Mouse (Mus musculus) neural tube, embryonic 13.5 days (tissue): ENCODE measurements at regions not wholly inside any gene's neighbourhood (a gene's known extent, or its start where the extent isn't known, plus 50 kb on each side); places are given as distances from the start of the nearest gene placed in this dataset.

Experiments used
- ATAC-seq: fragments of 200-750 bp; cut with Nextera tagmentation; 2 replicates; pipeline ENCODE4 v1.8.0; 2017; ENCODE audit warnings: low read depth, mild to moderate bottlenecking, moderate TSS enrichment, moderate library complexity
- H3K27ac ChIP-seq: fragments of 300-500 bp; sonication (generic); replicated peaks from 2 replicates; pipeline ENCODE4 v1.5.1; 2015; ENCODE audit warnings: moderate library complexity, mild to moderate bottlenecking, inconsistent platforms
- H3K27me3 ChIP-seq: fragments of 300-500 bp; sonication (generic); 2 replicates; pipeline ENCODE4 v1.6.1; 2015; ENCODE audit warnings: mild to moderate bottlenecking, inconsistent platforms
- H3K36me3 ChIP-seq: fragments of 300-500 bp; sonication (generic); 2 replicates; pipeline ENCODE4 v1.6.1; 2015; ENCODE audit warnings: mild to moderate bottlenecking, inconsistent platforms
- H3K4me1 ChIP-seq: fragments of 300-500 bp; sonication (generic); replicated peaks from 2 replicates; pipeline ENCODE4 v1.6.1; 2015; ENCODE audit warnings: inconsistent platforms
- H3K4me2 ChIP-seq: fragments of 300-500 bp; sonication (generic); 2 replicates; pipeline ENCODE4 v1.6.1; 2015; ENCODE audit warnings: inconsistent platforms, mild to moderate bottlenecking, moderate library complexity
- H3K4me3 ChIP-seq: fragments of 300-500 bp; sonication (generic); 2 replicates; pipeline ENCODE4 v1.5.1; 2015; ENCODE audit warnings: mild to moderate bottlenecking, inconsistent platforms
- H3K9ac ChIP-seq: fragments of 300-500 bp; sonication (generic); 2 replicates; pipeline ENCODE4 v1.6.1; 2015; ENCODE audit warnings: moderate library complexity, mild to moderate bottlenecking, inconsistent platforms
- H3K9me3 ChIP-seq: fragments of 300-500 bp; sonication (generic); 2 replicates; pipeline ENCODE4 v1.6.1; 2016; ENCODE audit warnings: inconsistent platforms
- WGBS: fragments of 180-500 bp; shearing (Covaris S2); methylation state at CpG from one replicate; pipeline ENCODE4 v1.1.7; 2015; 5-methylcytosine and 5-hydroxymethylcytosine counted together

DNA sequence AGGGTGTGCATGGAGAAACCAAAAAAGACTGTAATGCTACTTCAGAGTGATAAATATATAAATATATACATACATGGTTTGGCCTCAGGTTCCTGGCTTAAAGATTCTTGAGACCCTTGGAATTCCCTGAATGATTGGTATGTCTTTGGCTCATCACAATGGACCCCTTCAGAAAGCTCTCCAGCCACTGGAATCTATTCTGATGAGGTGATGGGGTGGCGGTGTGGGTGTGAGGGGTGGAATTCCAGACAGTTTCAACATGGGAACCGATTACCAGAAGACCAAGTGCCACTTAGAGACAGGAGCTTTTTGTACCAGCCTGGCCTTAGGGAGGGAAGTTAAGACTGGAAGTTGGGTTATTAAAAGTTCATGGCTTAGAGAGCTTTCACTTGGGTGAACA, 190.1 kb downstream of the Galc start:
- H3K4me2 ChIP-seq: no peak overlapping the region
- no peaks in the 10 kb centered on the region for H3K27me3 ChIP-seq
- 61% methylated on average over 2 of the region's 2 CpGs for WGBS
- H3K9ac ChIP-seq: no peak overlapping the region
- H3K4me3 ChIP-seq: no peak overlapping the region
- H3K27ac ChIP-seq: no peak overlapping the region
- no peaks in the 10 kb centered on the region for H3K9me3 ChIP-seq
- H3K4me1 ChIP-seq: no peaks in the 10 kb centered on the region
- ATAC-seq: no peak
- no peaks in the 10 kb centered on the region for H3K36me3 ChIP-seq

DNA sequence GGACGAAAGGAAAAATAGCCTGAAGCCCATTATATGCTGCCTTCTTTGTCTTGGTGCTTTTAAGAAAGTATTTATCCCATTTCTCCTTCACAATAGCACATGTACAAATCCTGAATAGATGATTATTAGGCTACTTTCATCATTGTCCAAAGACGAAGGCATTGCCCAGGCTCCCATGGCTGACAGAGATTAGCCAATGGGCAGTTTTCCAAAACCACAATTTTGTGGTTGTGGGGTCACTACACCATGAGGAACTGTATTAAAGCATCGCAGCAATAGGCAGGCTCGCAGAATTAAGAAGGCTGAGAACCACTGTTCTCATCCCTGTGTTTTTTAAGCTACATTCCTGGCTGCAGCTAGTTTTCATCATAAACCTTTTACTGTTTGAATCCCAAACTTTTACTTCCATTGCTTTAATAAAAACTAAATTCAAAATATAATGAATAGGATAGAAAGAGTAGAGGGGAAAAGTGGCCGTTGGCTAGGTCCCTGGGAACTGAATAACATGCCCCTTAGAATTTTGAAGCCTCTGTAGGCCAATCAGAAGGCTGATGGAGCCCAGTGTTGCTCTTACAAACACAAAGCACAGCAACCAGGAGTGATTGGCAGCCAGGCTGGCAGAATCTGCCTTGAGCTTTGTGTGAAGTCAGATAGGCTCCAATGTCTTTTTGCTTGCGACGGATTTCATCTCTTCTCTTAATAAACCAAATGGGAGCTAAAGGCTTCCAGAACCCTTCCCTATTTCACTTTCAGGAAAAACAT, 199.7 kb downstream of the Galc start:
- no peaks in the 10 kb centered on the region for H3K4me1 ChIP-seq
- H3K9me3 ChIP-seq: no peaks in the 10 kb centered on the region
- H3K36me3 ChIP-seq: no peaks in the 10 kb centered on the region
- H3K27ac ChIP-seq: no peak overlapping the region
- ATAC-seq: no peak
- H3K27me3 ChIP-seq: no peaks in the 10 kb centered on the region
- no peak overlapping the region for H3K4me2 ChIP-seq
- 82% methylated on average over 7 of the region's 7 CpGs for WGBS
- H3K9ac ChIP-seq: no peak overlapping the region
- H3K4me3 ChIP-seq: no peak overlapping the region

DNA sequence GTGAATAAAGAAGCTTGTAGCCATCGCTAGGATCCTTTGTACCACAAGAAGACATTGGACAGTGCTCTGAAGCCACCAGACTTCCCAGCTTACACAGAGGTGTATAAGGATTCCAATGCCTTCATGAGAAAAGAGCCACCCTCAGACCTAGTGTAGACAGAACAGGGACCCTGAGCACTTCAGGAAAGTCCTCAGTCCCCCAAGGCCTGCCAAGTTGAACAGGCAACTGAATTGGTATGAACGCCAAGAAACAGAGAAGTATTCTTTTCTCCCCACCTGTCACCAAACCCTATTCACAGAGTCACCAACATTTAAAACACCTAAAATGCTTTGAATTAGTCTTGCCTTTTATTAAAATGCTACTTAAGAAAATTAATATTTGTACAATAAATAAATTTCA, 200.3 kb downstream of the Galc start:
- ATAC-seq: no peak
- WGBS: 96% methylated on average over 2 of the region's 2 CpGs

DNA sequence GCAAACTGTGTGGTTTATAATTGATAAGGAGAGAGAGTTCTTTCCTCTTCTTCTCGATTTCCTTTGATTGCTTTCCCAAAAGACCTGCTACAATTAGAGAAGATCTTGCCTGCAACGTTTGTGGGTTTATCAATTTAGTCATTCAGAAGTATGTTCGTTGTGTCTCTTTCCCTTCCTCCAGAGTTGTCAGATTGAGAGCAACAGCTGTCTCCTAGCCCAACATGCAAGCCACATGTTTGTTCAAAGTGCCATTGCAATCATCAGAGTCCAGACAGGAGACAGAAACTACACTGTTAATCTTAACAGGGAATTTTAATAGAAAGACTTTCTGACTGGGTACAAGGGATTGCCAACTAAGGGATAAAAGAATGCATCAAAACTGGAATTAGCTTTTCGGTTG, 208.3 kb downstream of the Galc start:
- no peaks in the 10 kb centered on the region for H3K27me3 ChIP-seq
- no peak overlapping the region for H3K4me3 ChIP-seq
- no peak overlapping the region for H3K9ac ChIP-seq
- peaks cover 18% of the 10 kb centered on the region for H3K4me1 ChIP-seq
- H3K36me3 ChIP-seq: no peaks in the 10 kb centered on the region
- WGBS: 71% methylated on average over 4 of the region's 4 CpGs
- H3K4me2 ChIP-seq: no peak overlapping the region
- ATAC-seq: no peak
- H3K27ac ChIP-seq: no peak overlapping the region
- no peaks in the 10 kb centered on the region for H3K9me3 ChIP-seq

More for the DNA sequence above, 200.3 kb downstream of the Galc start:
- Histone ChIP-seq H3K9ac (no peak overlapping the region), H3K9me3 (no peaks in the 10 kb centered on the region), H3K4me3 (no peak overlapping the region), H3K36me3 (no peaks in the 10 kb centered on the region), H3K4me1 (no peaks in the 10 kb centered on the region), H3K4me2 (no peak overlapping the region), H3K27ac (no peak overlapping the region), H3K27me3 (no peaks in the 10 kb centered on the region)

DNA sequence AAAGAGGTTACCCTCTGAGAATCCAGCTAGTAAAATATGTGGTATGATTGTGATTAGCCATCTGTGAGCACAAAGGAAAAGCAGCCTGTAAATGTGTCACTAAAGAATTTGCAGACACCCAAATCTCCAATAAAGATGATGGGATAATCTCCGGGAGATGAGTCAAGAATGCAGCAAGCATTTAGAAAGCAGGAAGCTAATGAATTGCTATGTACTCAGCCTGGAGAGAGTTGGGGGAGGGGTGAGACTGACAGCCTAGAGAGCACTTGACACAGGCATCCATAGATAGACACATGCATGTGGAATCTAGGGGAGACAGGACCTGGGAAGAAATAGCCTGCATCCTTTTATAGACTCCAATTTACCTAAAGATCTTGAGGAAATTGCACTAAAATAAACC, 208.8 kb downstream of the Galc start:
- H3K9ac ChIP-seq: no peak overlapping the region
- no peaks in the 10 kb centered on the region for H3K27me3 ChIP-seq
- H3K36me3 ChIP-seq: no peaks in the 10 kb centered on the region
- H3K4me1 ChIP-seq: peaks cover 18% of the 10 kb centered on the region
- no peaks in the 10 kb centered on the region for H3K9me3 ChIP-seq
- no peak overlapping the region for H3K4me2 ChIP-seq
- WGBS: 10% methylated on average over 1 of the region's 1 CpGs
- no peak overlapping the region for H3K4me3 ChIP-seq
- no peak for ATAC-seq
- H3K27ac ChIP-seq: no peak overlapping the region

DNA sequence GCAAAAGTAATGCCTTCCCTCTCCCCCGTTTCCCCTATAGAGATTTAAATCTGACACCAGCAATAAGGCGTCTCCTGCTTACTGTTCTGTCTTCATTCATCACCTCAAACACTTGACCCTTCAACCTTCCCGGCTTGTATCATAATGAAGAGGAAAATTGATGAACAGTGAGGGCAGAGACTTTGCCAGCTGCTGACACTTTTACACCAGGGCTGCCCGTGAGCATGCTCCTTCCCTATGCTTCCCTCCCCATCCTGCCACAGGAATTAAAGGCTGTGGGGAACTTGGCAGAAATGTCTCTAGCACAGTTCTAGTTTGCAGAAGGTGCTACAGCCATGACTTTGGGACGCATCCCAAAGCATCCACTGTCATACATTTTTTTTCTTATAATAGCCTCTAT, 209.2 kb downstream of the Galc start:
- Histone ChIP-seq H3K36me3 (no peaks in the 10 kb centered on the region), H3K27ac (no peak overlapping the region), H3K9ac (no peak overlapping the region), H3K9me3 (no peaks in the 10 kb centered on the region), H3K27me3 (no peaks in the 10 kb centered on the region), H3K4me3 (no peak overlapping the region), H3K4me2 (no peak overlapping the region), H3K4me1 (peaks cover 18% of the 10 kb centered on the region)
- ATAC-seq: peak; percentile 72; the same call in 1 of the 2 replicates
- 14% methylated on average over 5 of the region's 5 CpGs for WGBS

DNA sequence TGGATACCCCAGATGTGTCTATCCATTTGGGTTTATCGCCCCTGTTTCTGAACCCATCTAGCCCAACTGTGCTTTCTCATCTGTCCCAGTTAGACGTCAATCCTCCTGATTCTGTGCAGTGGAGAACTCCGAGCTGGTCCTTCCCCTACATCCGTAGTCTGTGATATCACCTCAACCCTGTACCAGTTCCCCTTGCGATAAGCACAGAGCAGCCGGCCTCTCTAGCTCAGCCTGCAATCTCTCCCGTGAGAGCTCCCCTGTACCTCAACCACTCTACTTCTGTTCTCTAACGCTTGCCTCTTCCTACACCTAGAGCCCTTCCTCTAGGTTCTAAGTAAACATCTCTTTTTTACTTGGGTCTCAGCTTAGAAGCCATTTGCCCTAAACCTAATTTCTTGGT, 211.5 kb downstream of the Galc start:
- 83% methylated on average over 8 of the region's 8 CpGs for WGBS
- no peaks in the 10 kb centered on the region for H3K27me3 ChIP-seq
- H3K4me2 ChIP-seq: no peak overlapping the region
- ATAC-seq: no peak
- H3K4me3 ChIP-seq: no peak overlapping the region
- no peak overlapping the region for H3K9ac ChIP-seq
- peaks cover 18% of the 10 kb centered on the region for H3K4me1 ChIP-seq
- no peaks in the 10 kb centered on the region for H3K36me3 ChIP-seq
- H3K9me3 ChIP-seq: no peaks in the 10 kb centered on the region
- H3K27ac ChIP-seq: no peak overlapping the region

DNA sequence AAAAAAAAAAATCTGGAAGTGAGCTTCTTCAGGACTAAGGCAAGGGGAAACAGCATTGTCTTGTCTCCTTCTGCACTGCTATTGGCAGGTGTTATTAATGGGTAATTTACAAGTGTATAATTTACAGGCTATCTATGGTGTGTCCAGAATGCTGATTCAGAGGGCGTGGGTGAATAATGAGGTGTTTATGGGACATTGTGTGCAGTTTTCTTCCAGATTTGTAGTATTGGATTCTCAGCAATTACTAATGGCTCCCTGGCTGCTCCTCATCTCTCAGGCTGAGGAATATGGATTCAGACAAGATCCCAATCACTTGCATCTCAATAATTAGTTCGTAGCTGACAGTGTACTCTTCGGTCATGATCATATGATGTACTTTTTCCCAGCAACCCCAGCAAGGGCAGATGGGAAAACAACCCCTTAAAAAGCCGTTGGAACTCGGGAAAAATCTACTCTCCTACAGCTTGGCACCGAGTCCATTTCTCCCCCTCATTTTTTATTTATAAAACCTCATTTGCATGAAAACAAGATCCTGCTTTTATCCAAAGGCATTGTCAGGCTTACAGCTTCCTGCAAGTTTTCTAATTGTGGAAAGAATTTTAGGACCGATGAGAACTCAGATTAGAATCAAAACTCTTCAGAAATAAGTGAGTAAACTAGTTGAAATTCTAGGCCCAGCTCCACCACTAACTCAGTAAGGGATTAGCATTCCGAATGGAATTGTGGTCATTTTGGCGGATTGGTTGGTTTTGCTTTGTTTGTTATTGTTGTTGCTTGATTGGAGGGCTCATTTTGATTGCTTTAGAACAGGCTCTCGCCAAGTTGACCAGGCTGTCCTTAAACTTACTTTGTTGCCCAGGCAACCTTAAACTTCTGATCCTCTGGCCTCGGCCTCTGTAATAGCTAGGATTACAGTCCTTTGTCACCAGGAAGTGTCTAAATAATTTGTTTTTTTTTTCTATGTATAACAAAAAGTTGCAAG, 212.5 kb downstream of the Galc start:
- no peaks in the 10 kb centered on the region for H3K27me3 ChIP-seq
- H3K9ac ChIP-seq: no peak overlapping the region
- no peak overlapping the region for H3K4me3 ChIP-seq
- ATAC-seq: no peak
- no peak overlapping the region for H3K4me2 ChIP-seq
- H3K27ac ChIP-seq: no peak overlapping the region; the same call in 1 of the 2 replicates
- H3K4me1 ChIP-seq: peaks cover 18% of the 10 kb centered on the region
- 47% methylated on average over 11 of the region's 11 CpGs for WGBS
- no peaks in the 10 kb centered on the region for H3K36me3 ChIP-seq
- H3K9me3 ChIP-seq: no peaks in the 10 kb centered on the region

DNA sequence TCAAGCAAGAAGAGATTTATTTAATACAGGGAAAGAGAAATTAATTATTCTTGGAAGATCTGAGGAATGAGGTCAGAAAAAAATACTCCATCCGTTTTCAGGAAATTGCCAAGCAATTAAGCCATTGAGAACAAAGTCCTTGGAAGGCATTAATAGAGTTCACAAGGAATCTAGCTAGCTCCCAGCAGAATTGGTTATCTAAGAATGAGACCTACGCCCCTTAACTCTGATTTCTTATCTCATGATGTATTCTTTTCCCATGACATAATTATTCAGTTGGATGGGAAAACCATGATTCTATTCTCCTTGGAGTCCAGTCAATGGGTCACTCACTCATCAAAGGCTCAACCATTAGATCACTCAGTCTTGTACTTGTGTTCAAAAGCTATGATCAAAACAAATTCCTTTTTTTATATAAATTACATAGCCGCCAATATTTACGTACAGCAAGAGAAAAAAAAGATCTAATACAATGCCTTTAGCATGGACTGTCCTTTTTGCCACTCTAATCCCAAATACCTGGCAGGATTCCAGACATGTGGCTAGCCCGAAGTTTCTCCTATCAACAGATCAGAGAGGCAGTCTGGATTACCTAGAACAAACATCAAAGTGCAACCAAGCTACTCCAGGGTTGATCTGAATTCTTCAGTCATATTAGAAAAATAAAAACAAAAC, 213.3 kb downstream of the Galc start:
- Histone ChIP-seq H3K4me1 (peaks cover 18% of the 10 kb centered on the region), H3K27me3 (no peaks in the 10 kb centered on the region), H3K36me3 (no peaks in the 10 kb centered on the region), H3K9me3 (no peaks in the 10 kb centered on the region), H3K4me3 (no peak overlapping the region), H3K4me2 (no peak overlapping the region), H3K27ac (no peak overlapping the region), H3K9ac (no peak overlapping the region)
- WGBS: 80% methylated on average over 5 of the region's 5 CpGs
- ATAC-seq: no peak

DNA sequence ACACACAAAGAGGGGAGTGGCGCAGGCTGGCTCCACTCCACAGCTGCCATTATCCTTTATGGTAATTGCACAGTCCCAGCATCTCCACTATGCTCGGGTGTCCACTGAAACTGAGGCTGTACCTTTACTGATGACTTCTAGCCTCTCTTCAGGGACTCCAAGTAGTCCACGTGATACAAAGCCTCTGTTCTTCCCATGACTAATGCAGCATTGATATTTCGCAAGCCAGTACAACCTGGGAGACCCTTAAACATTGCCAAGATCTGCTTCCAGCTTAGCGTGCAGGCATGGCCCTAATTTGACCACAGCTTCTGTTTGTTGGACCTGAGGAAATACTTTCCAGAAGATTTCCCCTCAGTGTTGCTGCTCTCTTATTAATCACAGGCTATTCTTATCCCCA, 215.8 kb downstream of the Galc start:
- H3K4me2 ChIP-seq: no peak overlapping the region
- H3K4me3 ChIP-seq: no peak overlapping the region
- H3K27ac ChIP-seq: no peak overlapping the region
- no peak overlapping the region for H3K9ac ChIP-seq
- H3K4me1 ChIP-seq: peaks cover 9% of the 10 kb centered on the region
- H3K27me3 ChIP-seq: no peaks in the 10 kb centered on the region
- WGBS: 78% methylated on average over 5 of the region's 5 CpGs
- ATAC-seq: no peak
- H3K9me3 ChIP-seq: no peaks in the 10 kb centered on the region
- no peaks in the 10 kb centered on the region for H3K36me3 ChIP-seq

DNA sequence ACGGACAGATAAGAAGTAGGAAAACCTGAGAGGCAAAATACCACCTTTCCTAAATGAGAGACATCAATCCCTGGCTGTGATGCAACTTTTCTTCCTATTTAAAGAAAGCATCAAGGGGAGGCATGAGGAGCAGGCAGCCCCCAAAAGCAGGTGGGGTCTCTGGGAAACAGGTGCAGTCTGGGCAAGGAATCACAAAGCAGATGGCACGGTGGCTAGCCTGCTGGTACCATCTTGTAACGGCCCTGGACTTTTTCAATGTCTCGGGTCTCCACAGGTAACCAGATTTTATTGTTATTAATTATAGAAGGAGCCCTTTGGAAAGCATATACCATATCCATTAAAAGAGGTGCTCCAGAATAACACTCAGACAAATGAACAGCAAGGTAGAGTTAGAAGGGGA, 219.6 kb downstream of the Galc start:
- Histone ChIP-seq H3K27ac (no peak overlapping the region), H3K9me3 (no peaks in the 10 kb centered on the region), H3K27me3 (no peaks in the 10 kb centered on the region), H3K9ac (no peak overlapping the region), H3K4me3 (no peak overlapping the region), H3K36me3 (no peaks in the 10 kb centered on the region), H3K4me1 (no peaks in the 10 kb centered on the region), H3K4me2 (no peak overlapping the region)
- WGBS: 86% methylated on average over 4 of the region's 4 CpGs
- no peak for ATAC-seq

DNA sequence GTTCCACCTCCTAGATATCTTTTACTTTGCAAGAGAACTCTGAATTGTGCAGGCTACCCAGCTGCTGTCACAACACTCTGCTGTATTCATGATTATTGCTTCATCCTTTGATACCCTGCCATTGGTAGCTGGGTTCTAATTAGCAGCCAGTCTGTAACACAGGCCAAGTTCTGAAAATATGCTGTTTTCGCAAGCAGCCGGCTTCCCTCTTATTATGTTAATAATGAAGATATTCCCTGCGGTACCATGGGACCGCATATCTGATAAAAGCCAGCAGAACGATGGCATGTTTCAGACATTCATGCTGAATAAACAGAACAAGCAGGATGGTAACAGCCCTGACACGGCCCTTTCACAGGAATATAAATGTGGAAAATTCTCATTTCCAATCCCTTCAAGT, 235.6 kb downstream of the Galc start:
- Histone ChIP-seq H3K4me3 (no peak overlapping the region), H3K27me3 (no peaks in the 10 kb centered on the region), H3K27ac (no peak overlapping the region; the same call in 1 of the 2 replicates), H3K4me2 (no peak overlapping the region), H3K36me3 (no peaks in the 10 kb centered on the region), H3K9me3 (no peaks in the 10 kb centered on the region), H3K9ac (no peak overlapping the region), H3K4me1 (no peaks in the 10 kb centered on the region)
- WGBS: 62% methylated on average over 6 of the region's 6 CpGs
- no peak for ATAC-seq
